Mouse (Mus musculus): ENCODE measurements at regions not wholly inside any gene's neighbourhood (a gene's known extent, or its start where the extent isn't known, plus 50 kb on each side); places are given as distances from the start of the nearest gene placed in this dataset.

GRCm38 (mm10) chr4:89008561-89008960 lies 128.4 kb upstream of the Mtap start:
- intact Hi-C loops (cut with DNase I), result no loop called here

- intact Hi-C loops (cut with DNase I), result no loop called here
Observed at GRCm38 (mm10) chr4:89001470-89001869, 121.5 kb upstream of the Ifne start.

GRCm38 (mm10) chr4:89000855-89001254 lies 120.9 kb upstream of the Ifne start:
- intact Hi-C loops (cut with DNase I), result no loop called here

GRCm38 (mm10) chr4:89000200-89000599 lies 120.2 kb upstream of the Ifne start:
- intact Hi-C loops (cut with DNase I), result no loop called here

- intact Hi-C loops (cut with DNase I), result no loop called here
Observed at GRCm38 (mm10) chr4:88998286-88998685, 118.3 kb upstream of the Ifne start.

- intact Hi-C loops (cut with DNase I), result no loop called here
Observed at GRCm38 (mm10) chr4:88995129-88995919, 115.3 kb upstream of the Ifne start.

- intact Hi-C loops (cut with DNase I), result no loop called here
Observed at GRCm38 (mm10) chr4:88994486-88994885, 114.5 kb upstream of the Ifne start.

- intact Hi-C loops (cut with DNase I), result no loop called here
Observed at GRCm38 (mm10) chr4:88992498-88992897, 112.5 kb upstream of the Ifne start.

GRCm38 (mm10) chr4:88988363-88988762 lies 108.4 kb upstream of the Ifne start:
- intact Hi-C loops (cut with DNase I), result no loop called here

GRCm38 (mm10) chr4:88987103-88987502 lies 107.1 kb upstream of the Ifne start:
- intact Hi-C loops (cut with DNase I), result no loop called here

GRCm38 (mm10) chr4:88982457-88982856 lies 102.5 kb upstream of the Ifne start:
- intact Hi-C loops (cut with DNase I), result no loop called here

GRCm38 (mm10) chr4:88977099-88977888 lies 97.3 kb upstream of the Ifne start:
- intact Hi-C loops (cut with DNase I), result no loop called here

- intact Hi-C loops (cut with DNase I), result no loop called here
Observed at GRCm38 (mm10) chr4:88974535-88974934, 94.5 kb upstream of the Ifne start.

- intact Hi-C loops (cut with DNase I), result no loop called here
Observed at GRCm38 (mm10) chr4:88969134-88969841, 89.3 kb upstream of the Ifne start.

GRCm38 (mm10) chr4:88959621-88960020 lies 79.6 kb upstream of the Ifne start:
- intact Hi-C loops (cut with DNase I), result no loop called here

- intact Hi-C loops (cut with DNase I), result no loop called here
Observed at GRCm38 (mm10) chr4:88956605-88957004, 76.6 kb upstream of the Ifne start.

- intact Hi-C loops (cut with DNase I), result no loop called here
Observed at GRCm38 (mm10) chr4:88956151-88956550, 76.2 kb upstream of the Ifne start.

GRCm38 (mm10) chr4:88955571-88955970 lies 75.6 kb upstream of the Ifne start:
- intact Hi-C loops (cut with DNase I), result no loop called here

- intact Hi-C loops (cut with DNase I), result loop anchor here (5.0 kb wide), 1 partner anchor 108 kb away; no protein-coding TSS in a partner anchor
Observed at GRCm38 (mm10) chr4:88954045-88954444, 74.0 kb upstream of the Ifne start.

GRCm38 (mm10) chr4:88951034-88951336 lies 71.0 kb upstream of the Ifne start:
- intact Hi-C loops (cut with DNase I), result loop anchor here (5.0 kb wide), 1 partner anchor 111 kb away; no protein-coding TSS in a partner anchor

GRCm38 (mm10) chr4:88950181-88951033 lies 70.4 kb upstream of the Ifne start:
- intact Hi-C loops (cut with DNase I), result loop anchor here (5.0 kb wide), 1 partner anchor 112 kb away; no protein-coding TSS in a partner anchor

Data from adrenal gland (tissue).